Mouse (Mus musculus) cerebellum, adult 2 months (tissue): ENCODE measurements at regions not wholly inside any gene's neighbourhood (a gene's known extent, or its start where the extent isn't known, plus 50 kb on each side); places are given as distances from the start of the nearest gene placed in this dataset.

Experiments used
- CTCF ChIP-seq: fragments of 200-500 bp; IDR thresholded peaks from 2 replicates; pipeline ENCODE4 v1.5.1; 2011; ENCODE audit warnings: low read depth, mild to moderate bottlenecking, control low read depth, low read length, moderate library complexity, borderline replicate concordance; ENCODE audit not compliant: insufficient read depth
- POLR2A ChIP-seq: fragments of 200-500 bp; IDR thresholded peaks from 2 replicates; pipeline ENCODE4 v1.6.1; 2011; ENCODE audit warnings: low read length, control low read depth, borderline replicate concordance; ENCODE audit not compliant: insufficient read depth

DNA sequence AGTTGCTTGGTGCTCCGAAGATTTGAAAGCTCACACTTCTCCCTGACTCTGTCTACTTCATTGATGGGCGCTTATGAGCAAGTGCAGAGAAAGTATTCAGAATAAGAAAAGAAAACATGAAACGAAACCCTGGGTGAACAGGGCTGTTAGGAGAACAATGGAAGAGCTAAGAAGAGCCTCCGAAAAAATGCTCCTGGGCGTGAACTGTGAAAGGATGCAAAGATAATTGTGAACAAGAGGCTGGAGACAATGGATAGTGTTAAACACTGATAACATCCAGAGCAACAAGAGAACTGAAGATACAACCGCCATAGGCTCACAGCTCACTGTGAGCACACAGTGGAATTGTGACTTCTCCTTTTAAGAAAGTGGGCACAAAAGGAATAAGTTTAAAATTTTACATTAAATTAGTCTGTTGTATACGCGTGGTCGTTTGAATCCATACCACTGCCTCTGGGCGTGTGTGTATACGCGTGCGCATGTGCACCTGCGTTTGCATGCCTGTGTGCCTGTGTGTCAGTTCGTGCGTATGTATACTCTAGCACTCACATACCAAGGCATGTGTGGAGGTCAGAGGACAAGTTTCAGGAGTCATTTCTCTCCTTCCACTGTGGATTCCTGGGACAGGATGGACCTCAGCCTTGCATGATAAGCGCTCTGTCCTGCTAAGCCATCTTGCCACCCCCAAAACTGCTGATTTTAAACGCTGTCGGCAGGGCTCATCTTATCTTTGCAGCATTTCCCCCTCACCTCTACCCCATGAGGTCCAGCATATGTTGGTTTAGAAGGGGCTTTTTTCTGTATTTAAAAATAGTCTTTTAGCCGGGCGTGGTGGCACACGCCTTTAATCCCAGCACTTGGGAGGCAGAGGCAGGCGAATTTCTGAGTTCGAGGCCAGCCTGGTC lies 113.0 kb upstream of the 1700016C15Rik start:
- TF ChIP-seq CTCF: no peak
- no peak for TF ChIP-seq POLR2A
